Mouse (Mus musculus) gastrocnemius, postnatal 36 days (tissue): ENCODE measurements around the gene Ogdh. TPM values are rescaled to one million over a fixed set of nuclear protein-coding genes. Genes with fewer than 3 reads are reported as not detected.

Experiments used
- DNase-seq, 2 experiments: peaks; one replicate each; pipeline ENCODE4 v3.0.0; 2022
- intact Hi-C: fragments of 180-260 bp; cut with DNase I; formaldehyde crosslinking; loops from one replicate; pipeline ENCODE4 v1.15.1; 2025
- total RNA-seq, 2 experiments: library from RNA; stranded (reverse); gene quantifications; 2 replicates each; pipeline ENCODE4 v1.2.3; 2021

Gene Ogdh
- total RNA-seq, 2 experiments from 2014 or later: 628 to 695 TPM

- intact Hi-C loops: no loop called here
Observed at GRCm38 (mm10) chr11:6292988-6293349, 1.5 kb downstream of the Ogdh start.

DNA sequence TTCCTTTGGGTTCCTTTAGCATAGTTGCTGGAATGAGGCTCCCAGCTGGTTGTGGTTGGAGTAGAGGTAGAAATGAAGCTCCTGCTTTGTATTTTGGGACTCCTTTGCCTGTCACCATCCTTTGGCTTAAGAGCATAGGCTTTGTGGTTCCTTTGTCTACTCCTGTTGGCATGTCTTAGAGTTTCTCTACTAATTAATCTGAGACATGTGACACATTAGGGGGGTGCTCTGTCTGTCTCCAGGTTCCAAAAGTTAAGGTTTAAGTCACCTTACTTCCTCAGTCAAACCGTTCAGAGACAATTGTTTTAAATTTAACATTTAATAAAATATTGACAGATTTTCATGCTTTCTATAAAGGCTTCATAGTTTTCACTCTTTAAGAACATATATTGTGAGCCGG, 2.2 kb downstream of the Ogdh start:
- intact Hi-C loops: no loop called here
- no peak for DNase-seq

More at GRCm38 (mm10) chr11:6292988-6293349, 1.5 kb downstream of the Ogdh start:
- DNase-seq: no peak

- intact Hi-C loops: no loop called here
- DNase-seq: no peak
Observed at GRCm38 (mm10) chr11:6294632-6295031, 3.2 kb downstream of the Ogdh start.

DNA sequence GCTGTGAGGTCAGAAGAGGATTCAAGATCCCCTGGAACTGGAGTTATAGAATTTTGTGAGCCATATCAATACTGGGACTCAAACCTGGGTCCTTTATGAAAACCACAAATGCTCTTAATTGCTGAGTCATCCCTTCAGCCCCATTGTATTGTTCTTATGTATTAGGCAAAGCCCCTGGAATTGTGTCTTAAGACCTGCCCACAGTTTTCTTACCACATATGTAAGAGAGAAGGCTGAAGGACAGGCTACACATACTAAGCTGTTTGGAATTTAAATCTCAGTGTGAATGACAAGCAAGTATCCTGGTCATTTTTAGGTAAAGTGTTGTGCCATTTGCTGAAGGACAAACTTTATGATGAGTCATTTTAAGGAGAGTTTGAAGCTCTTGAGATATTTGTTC, 4.6 kb downstream of the Ogdh start:
- DNase-seq: no peak
- intact Hi-C loops: no loop called here

GRCm38 (mm10) chr11:6299435-6299834, 8.0 kb downstream of the Ogdh start:
- no peak for DNase-seq
- intact Hi-C loops: no loop called here

DNA sequence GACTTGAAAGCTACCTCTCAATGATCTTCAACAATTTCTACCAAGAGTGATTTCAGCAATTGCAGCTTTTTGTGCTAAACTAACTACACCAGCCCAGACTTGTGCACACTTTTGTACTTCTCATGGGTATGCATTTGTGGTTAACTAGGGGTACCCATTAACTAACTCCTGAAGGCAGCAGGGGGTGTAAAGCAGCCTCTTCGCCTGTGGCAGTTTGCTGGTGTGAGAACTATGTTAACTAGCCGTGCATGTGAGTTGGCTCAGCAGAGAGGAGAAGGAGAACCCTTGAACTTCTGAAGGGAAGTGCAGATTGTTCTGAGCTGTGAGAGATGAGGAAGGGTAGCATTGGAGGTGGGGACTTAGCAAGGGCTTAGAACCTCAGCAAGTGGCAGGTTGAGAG, 11.4 kb downstream of the Ogdh start:
- DNase-seq: no peak
- intact Hi-C loops: no loop called here

- intact Hi-C loops: no loop called here
- DNase-seq: no peak
Observed at GRCm38 (mm10) chr11:6305943-6306430, 14.6 kb downstream of the Ogdh start.

- no peak for DNase-seq
- intact Hi-C loops: no loop called here
Observed at GRCm38 (mm10) chr11:6308181-6308580, 16.7 kb downstream of the Ogdh start.

DNA sequence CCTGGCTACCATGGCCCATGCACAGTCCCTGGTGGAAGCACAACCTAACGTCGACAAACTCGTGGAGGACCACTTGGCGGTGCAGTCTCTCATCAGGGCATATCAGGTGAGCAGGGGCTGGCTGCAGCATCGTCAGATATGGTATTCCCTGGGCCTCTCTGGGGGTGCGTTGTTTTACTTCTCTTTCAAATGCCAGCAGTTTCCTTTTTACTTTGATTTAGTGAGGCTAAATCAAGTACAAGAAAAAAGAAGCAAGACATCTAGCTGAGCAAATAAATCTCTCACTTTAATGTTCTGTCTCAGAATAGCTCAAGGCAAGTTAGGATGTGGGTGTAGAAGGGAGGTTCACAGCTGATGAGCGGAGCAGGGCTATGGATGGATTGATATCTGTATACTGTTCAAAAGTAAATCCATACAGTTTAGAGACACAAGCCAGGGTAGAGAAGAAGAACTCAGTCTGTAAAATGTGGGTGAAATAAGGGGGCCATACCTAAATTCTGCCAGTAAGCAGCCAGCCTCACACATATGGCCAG, 22.5 kb downstream of the Ogdh start:
- intact Hi-C loops: no loop called here
- no peak for DNase-seq

DNA sequence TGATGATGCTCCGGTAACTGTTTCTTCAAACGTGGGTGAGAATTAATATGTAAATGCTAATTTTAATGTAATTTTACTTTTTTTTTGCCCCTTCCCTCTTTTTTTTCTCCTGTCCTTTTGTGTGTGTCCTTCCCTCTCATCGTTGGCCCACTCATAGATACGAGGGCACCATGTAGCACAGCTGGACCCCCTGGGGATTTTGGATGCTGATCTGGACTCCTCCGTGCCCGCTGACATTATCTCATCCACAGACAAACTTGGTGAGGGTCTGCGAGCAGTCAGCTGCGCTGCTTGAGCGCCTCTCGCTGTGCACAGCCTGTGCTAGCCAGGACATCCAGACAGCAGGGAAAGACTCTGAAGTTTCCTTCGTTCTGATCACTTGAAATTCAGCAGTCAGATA, 25.4 kb downstream of the Ogdh start:
- intact Hi-C loops: no loop called here
- DNase-seq: no peak

DNA sequence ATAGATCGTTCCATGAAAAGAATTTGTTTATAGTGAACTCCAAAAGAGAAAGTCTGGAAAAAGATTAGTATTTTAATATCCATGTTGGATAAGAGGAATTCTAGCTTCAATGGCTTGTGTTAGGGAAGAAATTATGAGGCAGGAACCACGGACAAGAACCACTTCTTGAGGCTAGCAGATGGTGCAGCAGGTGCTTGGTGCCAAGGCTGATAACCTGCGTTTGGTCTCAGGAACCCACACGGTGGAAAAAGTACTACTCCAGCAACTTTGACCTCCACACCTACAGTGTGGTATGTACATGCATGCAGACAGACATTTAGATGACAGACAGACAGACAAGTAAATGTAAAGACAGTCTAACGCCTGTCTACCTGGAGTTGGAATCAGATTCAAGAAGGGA, 27.1 kb downstream of the Ogdh start:
- intact Hi-C loops: no loop called here
- DNase-seq: no peak

DNA sequence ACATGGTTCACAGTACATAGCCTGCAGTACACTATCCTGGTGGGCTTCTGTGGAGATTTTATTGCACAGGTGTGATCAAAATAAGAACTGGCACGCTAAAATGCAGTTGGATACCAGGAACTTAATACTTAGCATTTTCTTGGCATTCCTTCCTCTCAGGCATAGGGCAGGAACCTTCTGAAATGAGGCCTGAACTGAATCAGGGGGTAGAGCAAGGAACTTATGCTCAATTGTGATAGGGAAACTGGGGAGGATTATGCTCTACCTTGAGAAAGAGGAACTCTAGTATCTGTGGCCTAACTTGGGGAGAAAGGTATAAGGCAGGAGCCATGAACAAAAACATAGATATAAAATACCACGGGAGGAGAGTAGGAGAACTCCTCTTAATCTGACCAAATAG, 27.9 kb downstream of the Ogdh start:
- intact Hi-C loops: no loop called here

GRCm38 (mm10) chr11:6322086-6322485, 30.7 kb downstream of the Ogdh start:
- DNase-seq: no peak
- intact Hi-C loops: no loop called here

More for the DNA sequence above, 27.9 kb downstream of the Ogdh start:
- no peak for DNase-seq

DNA sequence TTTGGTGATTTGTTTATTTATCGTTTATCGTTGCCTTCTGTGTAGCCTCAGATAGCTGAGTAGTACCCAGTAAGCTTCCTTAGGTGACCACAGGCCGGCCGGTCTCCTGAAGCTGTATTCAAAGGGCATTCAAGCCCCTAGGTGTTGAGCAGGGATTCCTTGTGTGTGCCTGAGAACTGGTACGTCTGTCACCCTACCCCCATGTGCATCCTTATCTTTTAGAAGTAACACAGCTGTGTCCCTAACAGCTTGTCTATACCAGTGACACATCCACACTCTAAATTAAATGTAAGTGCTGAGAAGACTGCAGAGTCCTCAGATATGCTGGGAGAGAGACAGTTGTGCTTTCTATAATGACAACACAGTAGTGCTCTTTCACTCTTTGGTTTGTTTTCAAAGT, 31.9 kb downstream of the Ogdh start:
- DNase-seq: no peak
- intact Hi-C loops: no loop called here

DNA sequence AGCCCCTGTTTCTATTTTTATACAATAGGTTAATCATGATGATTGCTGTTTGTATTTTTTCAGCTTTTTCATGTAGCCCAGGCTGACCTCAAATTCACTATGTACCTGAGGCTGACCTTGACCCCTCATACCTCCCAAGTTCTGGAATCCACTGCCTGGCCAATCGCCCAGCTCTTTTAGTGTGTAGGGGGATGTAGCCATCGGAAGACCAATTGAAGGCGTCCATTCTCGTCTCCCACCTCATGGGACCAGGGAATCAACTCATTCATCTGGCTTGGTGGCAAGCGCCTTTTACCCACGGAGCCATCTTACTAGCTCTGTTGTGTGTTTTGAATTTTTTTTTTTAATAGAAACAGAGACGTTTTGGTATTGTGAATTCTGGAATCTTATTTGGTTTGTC, 39.8 kb downstream of the Ogdh start:
- no peak for DNase-seq
- intact Hi-C loops: no loop called here

DNA sequence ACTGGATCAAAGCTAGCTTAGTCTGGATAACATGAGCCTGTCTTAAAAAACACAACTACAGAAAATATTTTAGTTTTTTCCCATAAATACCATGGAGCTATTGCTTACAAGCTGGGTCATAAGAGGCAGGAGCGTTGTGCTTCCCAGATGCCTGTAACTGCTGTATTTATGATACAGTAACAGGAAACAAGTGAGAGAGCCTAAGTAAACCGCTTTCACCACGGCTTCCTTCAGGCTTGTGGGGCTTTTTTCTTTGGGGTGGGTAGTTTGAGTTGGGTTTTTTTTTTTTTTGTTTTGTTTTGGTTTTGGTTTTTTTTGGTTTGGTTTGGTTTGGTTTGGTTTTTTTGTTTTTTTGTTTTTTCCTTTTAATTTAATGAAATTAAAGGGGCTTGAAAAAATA, 41.2 kb downstream of the Ogdh start:
- no peak for DNase-seq
- intact Hi-C loops: no loop called here

DNA sequence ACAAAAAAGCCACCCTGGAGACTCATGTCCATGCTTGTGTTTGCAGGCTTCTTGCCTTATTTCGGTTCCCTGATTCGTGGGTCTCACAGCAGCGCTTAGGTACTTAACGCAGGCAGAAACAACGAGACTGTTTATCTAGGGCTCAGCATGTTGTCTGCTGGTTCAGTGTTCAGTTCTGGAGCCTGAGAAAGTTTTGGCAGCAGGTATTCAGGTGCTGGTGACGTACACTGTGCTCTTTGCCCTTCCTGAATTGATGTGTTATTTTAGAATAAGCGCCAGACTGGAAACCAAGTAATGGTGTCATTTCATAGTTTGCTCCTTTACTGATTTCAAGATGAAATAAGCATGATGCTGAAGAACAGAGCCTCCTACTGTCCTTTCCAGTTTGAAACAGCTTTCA, 42.0 kb downstream of the Ogdh start:
- DNase-seq: no peak
- intact Hi-C loops: no loop called here

DNA sequence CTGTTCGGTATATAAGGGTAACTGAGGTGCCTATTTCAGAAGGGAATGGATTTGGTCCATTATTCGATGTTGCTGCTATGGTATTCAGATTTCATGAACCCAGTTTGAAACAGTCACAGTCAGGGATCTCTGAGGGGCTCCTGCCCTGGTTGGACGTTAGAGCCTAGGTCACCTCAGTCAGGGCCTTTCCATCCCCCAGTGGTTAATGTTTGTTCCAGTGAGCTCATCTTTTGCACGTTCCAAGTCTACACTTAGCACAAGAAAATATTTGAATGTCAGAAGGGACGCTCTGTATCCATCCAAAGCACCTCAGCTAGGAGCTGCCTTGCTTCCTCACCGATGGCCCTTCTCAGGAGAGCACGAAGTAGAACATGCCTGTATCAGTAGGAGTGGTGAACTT, 43.9 kb downstream of the Ogdh start:
- no peak for DNase-seq
- intact Hi-C loops: no loop called here

GRCm38 (mm10) chr11:6336689-6337088, 45.3 kb downstream of the Ogdh start:
- intact Hi-C loops: no loop called here
- DNase-seq: no peak

DNA sequence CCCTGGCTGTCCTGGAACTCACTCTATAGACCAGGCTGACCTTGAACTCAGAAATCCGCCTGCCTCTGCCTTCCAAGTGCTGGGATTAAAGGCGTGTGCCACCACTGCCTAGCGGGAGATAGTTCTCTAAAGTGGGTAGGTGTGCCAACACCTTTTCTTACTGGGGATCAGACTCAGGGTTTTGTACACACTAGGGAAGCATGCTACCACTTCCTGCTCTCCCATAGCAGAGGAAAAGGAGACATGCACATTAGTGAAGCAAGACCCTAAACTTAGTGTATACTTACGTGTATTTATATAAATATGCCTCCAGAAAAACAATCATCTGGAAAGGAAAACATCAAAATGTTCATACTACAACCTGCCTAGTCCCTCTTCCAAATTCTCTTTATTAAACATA, 54.5 kb downstream of the Ogdh start:
- no peak for DNase-seq
- intact Hi-C loops: no loop called here

- intact Hi-C loops: no loop called here
Observed at GRCm38 (mm10) chr11:6346966-6347365, 55.5 kb downstream of the Ogdh start.

DNA sequence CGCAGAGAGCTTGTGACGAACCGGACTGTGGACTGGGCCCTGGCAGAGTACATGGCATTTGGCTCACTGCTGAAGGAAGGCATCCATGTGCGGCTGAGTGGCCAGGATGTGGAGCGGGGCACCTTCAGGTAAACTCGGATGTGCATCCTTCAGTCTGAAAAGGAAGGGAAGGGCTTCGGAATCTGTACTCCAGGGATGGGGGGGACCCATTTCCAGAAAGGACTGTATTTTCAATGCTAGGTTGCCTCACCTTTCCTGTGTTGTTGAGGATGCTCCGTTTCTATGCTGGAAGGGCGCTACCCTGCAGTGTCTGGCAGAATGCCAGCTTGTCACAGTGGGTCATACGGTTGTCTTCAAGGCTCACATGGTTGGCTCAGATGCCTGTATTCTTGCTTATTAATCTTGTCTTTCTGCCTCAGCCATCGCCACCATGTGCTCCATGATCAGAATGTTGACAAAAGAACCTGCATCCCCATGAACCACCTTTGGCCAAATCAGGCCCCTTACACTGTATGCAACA, 57.3 kb downstream of the Ogdh start:
- intact Hi-C loops: no loop called here
- no peak for DNase-seq

More at GRCm38 (mm10) chr11:6346966-6347365, 55.5 kb downstream of the Ogdh start:
- DNase-seq: no peak

DNA sequence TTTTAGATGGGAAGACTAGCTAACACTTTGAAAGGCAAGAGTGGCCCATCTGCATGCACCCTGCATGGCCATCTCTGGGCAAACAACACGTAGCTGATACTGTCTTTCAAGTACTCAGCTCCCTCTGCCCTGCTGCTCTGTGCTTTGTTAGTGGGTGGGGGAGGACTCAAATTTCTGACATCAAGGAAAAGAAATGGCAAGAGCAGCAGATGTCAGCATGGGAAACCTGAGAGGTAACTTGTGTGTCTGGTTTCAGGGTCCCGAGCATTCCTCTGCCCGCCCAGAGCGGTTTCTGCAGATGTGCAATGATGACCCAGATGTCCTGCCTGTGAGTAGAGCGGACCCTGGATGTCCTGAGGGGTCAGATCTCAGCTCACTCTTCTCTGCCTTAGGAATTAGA, 58.2 kb downstream of the Ogdh start:
- DNase-seq: no peak
- intact Hi-C loops: no loop called here
